15 mouse cellular contexts compared by ENCODE assay signal in the genomic region with DNA sequence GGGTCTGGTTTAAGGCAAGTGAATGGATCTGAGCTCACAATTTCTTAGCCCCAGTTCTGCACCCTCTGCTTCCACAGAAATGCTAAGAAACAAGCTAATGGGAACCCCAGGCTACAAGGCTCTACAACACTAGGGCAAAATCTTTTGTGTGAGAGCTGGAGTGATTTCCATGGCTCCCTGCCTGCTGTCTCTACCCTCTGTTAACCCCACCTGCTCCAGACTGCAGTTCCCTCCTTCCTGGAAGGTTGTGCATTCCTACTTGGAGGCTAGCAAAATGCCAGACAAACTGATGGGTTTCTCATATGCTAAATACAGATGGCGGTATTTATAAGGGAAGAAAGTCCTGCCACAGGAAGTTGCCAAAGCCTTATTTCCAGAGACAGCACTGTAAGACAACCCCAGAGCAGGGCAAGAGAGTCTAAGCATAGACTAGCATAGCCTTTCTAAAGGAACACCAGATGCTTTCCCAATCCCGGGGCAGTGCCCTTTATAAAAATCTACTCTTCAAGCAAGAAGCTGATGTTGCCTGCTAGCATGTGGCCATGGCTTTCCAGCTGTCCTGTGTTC.
"Had no signal": no experiment of that assay in that cellular context is flagged by ENCODE, and none has a peak within 500 bp of the region (broad histone marks: within the 10 kb centered on the region; RNA-seq: fewer than 3 reads in every experiment).

No protein-coding gene starts in this region.

- H3K4me3 ChIP-seq: kidney, embryonic 15.5 days; left cerebral cortex, adult 2 months; liver, embryonic 13.5 days; stomach, embryonic 15.5 days had no signal

- H3K27ac ChIP-seq: kidney, embryonic 15.5 days; left cerebral cortex, adult 2 months; liver, embryonic 13.5 days; stomach, embryonic 15.5 days had no signal

- H3K9me3 ChIP-seq: kidney, embryonic 15.5 days; liver, embryonic 13.5 days; stomach, embryonic 15.5 days had no signal

- H3K27me3 ChIP-seq: kidney, embryonic 15.5 days; liver, embryonic 13.5 days; stomach, embryonic 15.5 days had no signal

- H3K36me3 ChIP-seq: kidney, embryonic 15.5 days; liver, embryonic 13.5 days; stomach, embryonic 15.5 days had no signal

- DNase-seq: kidney, adult 8-10 months; kidney, postnatal 10 days; kidney, postnatal 36 days; liver, embryonic 13.5 days; lung, adult 2 months; lung, postnatal 14 days; lung, postnatal 4 days; midbrain, embryonic 14.5 days; right cerebral cortex, postnatal 25 days; spleen, adult 18-20 months; thymus, postnatal 25 days had no signal

- H3K9ac ChIP-seq: kidney, embryonic 15.5 days; liver, embryonic 13.5 days; stomach, embryonic 15.5 days had no signal

- H3K4me1 ChIP-seq: liver, embryonic 13.5 days; stomach, embryonic 15.5 days had no signal

- H3K4me2 ChIP-seq: kidney, embryonic 15.5 days; liver, embryonic 13.5 days; midbrain, embryonic 11.5 days; stomach, embryonic 15.5 days had no signal
